Mouse (Mus musculus) liver, embryonic 11.5 days (tissue): ENCODE results near the gene Tbx3. TPM values are rescaled to one million over a fixed set of nuclear protein-coding genes. Genes with fewer than 3 reads are reported as not detected.

Experiments
- ATAC-seq: fragments of 200-750 bp; cut with Nextera tagmentation; replicated peaks from 2 replicates; pipeline ENCODE4 v1.8.0; 2017; ENCODE audit warnings: moderate number of reproducible peaks, mild to moderate bottlenecking, moderate TSS enrichment, moderate library complexity; ENCODE audit not compliant: low FRiP score
- DNase-seq: peaks from one replicate; pipeline ENCODE4 v3.0.0-alpha.2; 2017; ENCODE audit warnings: low spot score
- H3K27ac ChIP-seq: fragments of 300-500 bp; sonication (generic); 2 replicates; pipeline ENCODE4 v1.5.1; 2014; ENCODE audit warnings: mild to moderate bottlenecking, low read depth, low read length, control low read depth
- H3K27me3 ChIP-seq: fragments of 300-500 bp; sonication (generic); replicated peaks from 2 replicates; pipeline ENCODE4 v1.6.1; 2014; ENCODE audit warnings: low read length, mixed read lengths; ENCODE audit not compliant: control insufficient read depth, insufficient read depth
- H3K36me3 ChIP-seq: fragments of 300-500 bp; sonication (generic); 2 replicates; pipeline ENCODE4 v1.6.1; 2014; ENCODE audit warnings: mild to moderate bottlenecking, low read length, moderate library complexity, mixed read lengths; ENCODE audit not compliant: control insufficient read depth, insufficient read depth
- H3K4me1 ChIP-seq: fragments of 300-500 bp; sonication (generic); replicated peaks from 2 replicates; pipeline ENCODE4 v1.6.1; 2014; ENCODE audit warnings: low read length, mixed read lengths; ENCODE audit not compliant: control insufficient read depth, insufficient read depth
- H3K4me2 ChIP-seq: fragments of 300-500 bp; sonication (generic); 2 replicates; pipeline ENCODE4 v1.6.1; 2014; ENCODE audit warnings: mild to moderate bottlenecking, control low read depth, moderate library complexity
- H3K4me3 ChIP-seq: fragments of 300-500 bp; sonication (generic); 2 replicates; pipeline ENCODE4 v1.5.1; 2014; ENCODE audit warnings: low read depth, low read length, control low read depth
- H3K9ac ChIP-seq: fragments of 300-500 bp; sonication (generic); 2 replicates; pipeline ENCODE4 v1.6.1; 2014; ENCODE audit warnings: low read depth, low read length, control low read depth
- H3K9me3 ChIP-seq: fragments of 300-500 bp; sonication (generic); 2 replicates; pipeline ENCODE4 v1.6.1; 2016; ENCODE audit warnings: low read length, inconsistent platforms, mixed read lengths; ENCODE audit not compliant: control insufficient read depth
- WGBS: fragments of 180-500 bp; shearing (Covaris S2); extraction: QIAGEN DNeasy Blood & Tissue Kit; methylation state at CpG from one replicate; pipeline ENCODE4 v1.1.7; 2014; 5-methylcytosine and 5-hydroxymethylcytosine counted together
- polyA plus RNA-seq: library from polyadenylated mRNA; unstranded; fragments of >200 nt; fragmentation: Nextera tagmentation; extraction: Ambion mirVana; gene quantifications from 2 replicates; pipeline ENCODE4 v1.2.1, GENCODE M21; 2014

Gene Tbx3
- polyA plus RNA-seq, 1 experiment from 2014 or later: 25.9 TPM

- no peak overlapping the region for H3K4me2 ChIP-seq
- no peak overlapping the region for H3K27ac ChIP-seq
- no peak overlapping the region for H3K4me3 ChIP-seq
- ATAC-seq (no peak), DNase-seq (no peak)
- WGBS: 46% methylated on average over 2 of the region's 2 CpGs
- H3K9me3 ChIP-seq: no peaks in the 10 kb centered on the region
- 0 out of 2 replicates have a peak, but pooled peaks cover 3% of the 10 kb centered on the region for H3K27me3 ChIP-seq
- H3K4me1 ChIP-seq: 0 out of 2 replicates have a peak, but pooled peaks cover 3% of the 10 kb centered on the region
- no peaks in the 10 kb centered on the region for H3K36me3 ChIP-seq
- no peak overlapping the region for H3K9ac ChIP-seq
These were observed 35.6 kb upstream of the Tbx3 start for GRCm38 (mm10) chr5:119634861-119635260.

GRCm38 (mm10) chr5:119638300-119638699 is 32.2 kb upstream of the Tbx3 start:
- Histone ChIP-seq H3K9me3 (no peaks in the 10 kb centered on the region), H3K36me3 (no peaks in the 10 kb centered on the region), H3K27me3 (0 out of 2 replicates have a peak, but pooled peaks cover 6% of the 10 kb centered on the region), H3K4me1 (0 out of 2 replicates have a peak, but pooled peaks cover 3% of the 10 kb centered on the region), H3K4me2 (no peak overlapping the region), H3K9ac (no peak overlapping the region), H3K27ac (no peak overlapping the region), H3K4me3 (no peak overlapping the region)
- ATAC-seq (no peak), DNase-seq (no peak)
- WGBS: 29% methylated on average over 12 of the region's 12 CpGs

GRCm38 (mm10) chr5:119641094-119641493 is 29.4 kb upstream of the Tbx3 start:
- ATAC-seq: no peak
- Histone ChIP-seq H3K27me3 (peaks cover 10% of the 10 kb centered on the region), H3K4me3 (no peak overlapping the region), H3K4me2 (no peak overlapping the region), H3K4me1 (0 out of 2 replicates have a peak, but pooled peaks cover 3% of the 10 kb centered on the region), H3K9me3 (no peaks in the 10 kb centered on the region), H3K36me3 (no peaks in the 10 kb centered on the region), H3K9ac (no peak overlapping the region), H3K27ac (no peak overlapping the region)
- DNase-seq: no peak
- WGBS: 67% methylated on average over 9 of the region's 9 CpGs

DNA sequence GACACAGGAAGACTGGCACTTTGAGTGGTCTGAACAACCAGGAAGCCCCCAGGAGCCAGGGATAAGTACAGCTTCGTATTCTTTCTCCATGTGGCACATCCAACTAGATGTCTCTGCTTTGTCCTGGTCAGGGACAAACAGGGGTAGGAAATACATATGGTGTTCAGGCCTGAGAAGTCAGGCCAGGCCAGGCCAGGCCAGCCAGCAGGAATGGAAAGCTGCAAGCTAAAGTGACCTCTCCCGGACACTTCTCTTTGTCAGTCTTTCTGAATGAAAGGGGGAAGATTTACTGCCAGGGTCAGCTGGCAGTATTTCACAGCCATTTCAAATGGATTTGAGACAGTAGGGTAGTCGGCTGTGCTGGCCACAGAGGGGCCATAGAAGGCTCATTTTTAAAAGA is 28.8 kb upstream of the Tbx3 start:
- Histone ChIP-seq H3K36me3 (no peaks in the 10 kb centered on the region), H3K4me1 (0 out of 2 replicates have a peak, but pooled peaks cover 3% of the 10 kb centered on the region), H3K4me3 (no peak overlapping the region), H3K9ac (no peak overlapping the region), H3K27ac (no peak overlapping the region), H3K27me3 (peaks cover 10% of the 10 kb centered on the region), H3K4me2 (no peak overlapping the region), H3K9me3 (no peaks in the 10 kb centered on the region)
- ATAC-seq (no peak), DNase-seq (no peak)
- 34% methylated on average over 3 of the region's 3 CpGs for WGBS

DNA sequence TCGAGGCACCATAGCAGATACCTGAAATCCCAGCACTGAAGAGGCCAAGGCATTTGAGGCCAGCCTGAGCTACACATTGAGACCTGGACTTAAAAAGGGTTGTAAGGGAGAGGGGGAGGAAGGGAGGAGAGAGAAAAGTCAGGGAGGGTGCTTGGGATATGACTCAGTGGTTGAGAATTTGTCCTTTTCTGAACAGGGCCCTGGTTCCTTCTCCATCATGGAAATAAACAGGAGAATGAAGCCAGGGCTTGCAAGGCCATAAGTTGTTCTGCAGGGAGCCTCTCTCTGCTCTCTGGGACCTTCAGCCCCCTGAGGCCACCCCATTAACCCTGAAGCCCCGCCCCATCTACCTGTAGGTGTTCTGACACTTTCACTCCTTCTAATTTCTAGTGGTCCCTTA is 23.5 kb upstream of the Tbx3 start:
- DNase-seq (no peak), ATAC-seq (no peak)
- Histone ChIP-seq H3K4me1 (no peaks in the 10 kb centered on the region), H3K4me2 (no peak overlapping the region), H3K36me3 (no peaks in the 10 kb centered on the region), H3K9ac (no peak overlapping the region), H3K27me3 (peaks cover 13% of the 10 kb centered on the region), H3K4me3 (no peak overlapping the region), H3K27ac (no peak overlapping the region), H3K9me3 (no peaks in the 10 kb centered on the region)
- WGBS: 51% methylated on average over 2 of the region's 2 CpGs

DNA sequence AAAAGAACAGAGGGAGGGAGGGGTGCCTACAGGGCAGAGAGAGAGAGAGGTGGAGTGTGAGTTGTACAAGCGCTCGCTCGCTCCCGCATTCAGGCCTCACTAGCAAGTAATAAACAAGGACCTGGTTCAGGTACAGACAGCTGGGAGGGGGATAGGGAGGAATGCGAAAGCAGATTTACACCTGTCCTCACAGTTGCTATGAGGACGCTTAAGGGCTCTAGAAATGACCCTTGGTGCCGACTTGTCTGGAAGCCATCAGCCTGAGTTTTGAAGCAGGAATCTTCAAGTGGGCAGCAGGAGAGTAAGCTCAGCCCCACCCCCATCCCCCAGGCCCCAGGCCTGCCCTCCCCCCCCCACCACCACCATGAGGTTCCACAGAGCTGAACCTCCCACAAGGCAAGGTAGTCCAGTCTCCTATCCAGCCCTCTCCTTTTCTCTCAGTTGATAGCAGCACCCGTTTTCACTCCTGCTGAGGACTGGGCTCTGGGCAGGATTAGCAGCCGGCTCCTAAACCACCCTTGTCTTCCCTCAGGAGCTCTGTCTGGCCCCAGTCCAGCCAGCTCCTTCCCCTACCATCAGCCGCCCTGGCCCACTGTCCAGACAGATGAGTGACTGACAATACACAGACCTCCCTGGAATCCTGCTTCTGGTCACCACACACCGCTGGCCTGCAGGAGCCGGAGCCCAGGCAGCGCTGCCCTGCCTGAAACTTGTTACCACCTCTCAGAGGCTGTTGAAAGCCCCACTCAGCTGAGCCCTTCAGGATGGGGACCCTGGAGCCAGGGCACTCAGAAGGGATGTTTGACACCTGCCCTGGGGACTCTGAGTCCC is 19.1 kb upstream of the Tbx3 start:
- no peaks in the 10 kb centered on the region for H3K9me3 ChIP-seq
- no peak overlapping the region for H3K4me3 ChIP-seq
- no peak for ATAC-seq
- H3K9ac ChIP-seq: no peak overlapping the region
- H3K27me3 ChIP-seq: peaks cover 32% of the 10 kb centered on the region
- H3K36me3 ChIP-seq: no peaks in the 10 kb centered on the region
- no peak overlapping the region for H3K4me2 ChIP-seq
- H3K4me1 ChIP-seq: no peaks in the 10 kb centered on the region
- H3K27ac ChIP-seq: no peak overlapping the region
- DNase-seq: no peak
- WGBS: 31% methylated on average over 13 of the region's 13 CpGs

- Histone ChIP-seq H3K36me3 (no peaks in the 10 kb centered on the region), H3K4me1 (no peaks in the 10 kb centered on the region), H3K27me3 (peaks cover 75% of the 10 kb centered on the region), H3K9me3 (no peaks in the 10 kb centered on the region), H3K4me2 (no peak overlapping the region), H3K9ac (no peak overlapping the region), H3K27ac (no peak overlapping the region), H3K4me3 (no peak overlapping the region)
- ATAC-seq (no peak), DNase-seq (no peak)
- 16% methylated on average over 7 of the region's 7 CpGs for whole genome bisulfite sequencing
These were observed 14.1 kb upstream of the Tbx3 start for GRCm38 (mm10) chr5:119656354-119656753.

DNA sequence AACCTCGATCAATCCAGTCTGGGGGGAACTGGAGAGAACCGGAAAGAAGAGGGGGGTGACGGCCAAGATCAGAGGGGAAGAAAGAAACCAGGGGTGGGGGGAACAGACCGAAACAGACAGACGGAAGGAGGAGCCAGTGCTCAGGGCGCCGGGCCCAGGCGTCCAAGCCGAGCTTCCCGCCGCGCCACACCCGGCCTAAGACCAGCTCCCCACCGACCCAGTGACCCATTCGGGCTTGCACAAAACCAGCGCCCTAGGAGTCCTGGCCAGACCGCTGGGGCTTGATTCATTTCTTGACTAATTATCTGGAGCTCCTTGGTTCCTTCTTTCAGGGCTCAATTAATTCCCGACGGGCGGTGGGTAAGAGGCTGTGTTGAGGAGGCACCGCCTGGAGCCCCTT is 13.6 kb upstream of the Tbx3 start:
- no peaks in the 10 kb centered on the region for H3K36me3 ChIP-seq
- no peak for DNase-seq
- no peak overlapping the region for H3K9ac ChIP-seq
- no peak for ATAC-seq
- 7% methylated on average over 21 of the region's 21 CpGs for WGBS
- no peak overlapping the region for H3K27ac ChIP-seq
- H3K4me3 ChIP-seq: no peak overlapping the region
- no peak overlapping the region for H3K4me2 ChIP-seq
- no peaks in the 10 kb centered on the region for H3K4me1 ChIP-seq
- peaks cover 80% of the 10 kb centered on the region for H3K27me3 ChIP-seq
- no peaks in the 10 kb centered on the region for H3K9me3 ChIP-seq

- Histone ChIP-seq H3K9me3 (no peaks in the 10 kb centered on the region), H3K36me3 (no peaks in the 10 kb centered on the region), H3K27ac (no peak overlapping the region), H3K27me3 (peaks cover 82% of the 10 kb centered on the region), H3K9ac (no peak overlapping the region), H3K4me1 (no peaks in the 10 kb centered on the region), H3K4me3 (no peak overlapping the region), H3K4me2 (no peak overlapping the region)
- DNase-seq (no peak), ATAC-seq (no peak)
- 9% methylated on average over 6 of the region's 6 CpGs for WGBS
These were observed 13.1 kb upstream of the Tbx3 start for GRCm38 (mm10) chr5:119657362-119657761.
